22 mouse cellular contexts compared by ENCODE assay signal in the genomic region with DNA sequence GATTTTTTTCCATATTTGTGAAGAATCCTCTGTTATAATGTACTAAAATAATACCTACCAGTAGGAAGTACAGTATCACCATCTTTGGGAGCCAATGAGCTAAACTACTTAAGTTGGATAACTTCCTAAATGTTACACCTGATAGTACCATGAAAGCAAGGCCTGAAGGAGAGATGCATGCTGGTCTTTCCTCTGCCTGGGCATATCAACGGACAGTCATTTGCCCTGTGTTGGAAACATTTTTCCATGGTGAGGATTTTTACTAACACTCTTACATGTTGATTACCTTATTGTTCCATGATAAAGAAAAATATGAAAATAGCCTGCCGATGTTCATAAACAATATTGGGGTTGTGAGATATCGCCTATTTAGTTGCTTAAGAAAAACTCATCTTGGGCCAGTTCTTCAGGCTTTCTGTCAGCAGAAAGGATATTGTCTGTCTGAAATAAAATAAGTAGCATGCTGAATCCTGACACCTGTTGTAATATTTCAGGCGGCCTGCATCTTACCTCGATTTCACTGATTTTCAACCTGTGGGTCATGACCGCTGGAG. TPM values are rescaled to one million over a fixed set of nuclear protein-coding genes. Genes with fewer than 3 reads are reported as not detected.
A peak's percentile ranks its signal among the peaks of the same experiment; 100 is the strongest.
DNase-seq lines count a peak whose midpoint lies in the region; ATAC-seq and TF ChIP-seq lines count a peak whose summit lies in the region.
"Had no signal": no experiment of that assay in that cellular context is flagged by ENCODE, and none has a peak within 500 bp of the region (broad histone marks: within the 10 kb centered on the region; RNA-seq: fewer than 3 reads in every experiment).

No protein-coding gene starts in this region.

- H3K27me3 ChIP-seq in thymus, adult 2 months (ENCODE audit: control insufficient read depth, insufficient read depth, low read length): no peaks in the 10 kb centered on the region
- H3K27me3 ChIP-seq in small intestine, adult 2 months (ENCODE audit: control insufficient read depth, insufficient read depth, low read length): no peaks in the 10 kb centered on the region
- H3K27me3 ChIP-seq: embryonic facial prominence, embryonic 15.5 days; forebrain, embryonic 12.5 days; heart, embryonic 13.5 days; intestine, embryonic 15.5 days; limb, embryonic 15.5 days; liver, embryonic 13.5 days; midbrain, embryonic 15.5 days; stomach, embryonic 15.5 days had no signal

- H3K36me3 ChIP-seq in thymus, adult 2 months (ENCODE audit: control insufficient read depth, insufficient read depth, low read length): peaks cover 20% of the 10 kb centered on the region
- H3K36me3 ChIP-seq in small intestine, adult 2 months (ENCODE audit: control insufficient read depth, insufficient read depth, low read length): no peaks in the 10 kb centered on the region
- H3K36me3 ChIP-seq: embryonic facial prominence, embryonic 10.5 days; embryonic facial prominence, embryonic 15.5 days; forebrain, embryonic 12.5 days; heart, embryonic 13.5 days; hindbrain, embryonic 10.5 days; intestine, embryonic 15.5 days; limb, embryonic 10.5 days; limb, embryonic 15.5 days; liver, embryonic 13.5 days; midbrain, embryonic 15.5 days; stomach, embryonic 15.5 days had no signal

- TF ChIP-seq POLR2A in thymus, adult 2 months (IDR thresholded peaks at IDR 0.05; ENCODE audit: control insufficient read depth, extremely low read depth, insufficient read depth, low read length, poor library complexity): no peak
- TF ChIP-seq POLR2A in small intestine, adult 2 months (IDR thresholded peaks at IDR 0.05; ENCODE audit: low read depth, low read length): no peak

- peak overlapping the region; percentile 69; the same call in 1 of the 2 replicates for H3K27ac ChIP-seq in thymus, adult 2 months (ENCODE audit: control insufficient read depth, insufficient read depth, low read length)
- peak overlapping the region; percentile 21; the same call in 1 of the 2 replicates for H3K27ac ChIP-seq in small intestine, adult 2 months (ENCODE audit: insufficient read depth, low read depth, low read length)
- H3K27ac ChIP-seq: embryonic facial prominence, embryonic 15.5 days; gastrocnemius, adult 2 months; heart, embryonic 13.5 days; intestine, embryonic 15.5 days; kidney, postnatal 0 days; liver, embryonic 13.5 days; stomach, embryonic 15.5 days had no signal

- 64% methylated on average over 6 of the region's 6 CpGs for WGBS in thymus, adult 2 months
- WGBS in small intestine, adult 2 months: 89% methylated on average over 6 of the region's 6 CpGs

- no peak overlapping the region for H3K4me3 ChIP-seq in thymus, adult 2 months (ENCODE audit: control insufficient read depth, insufficient read depth, low read length)
- H3K4me3 ChIP-seq in small intestine, adult 2 months (ENCODE audit: low read depth, low read length): no peak overlapping the region
- H3K4me3 ChIP-seq: intestine, embryonic 15.5 days; limb, embryonic 10.5 days had no signal

- no peak for ATAC-seq in CD4-positive, CD25-positive, alpha-beta regulatory T cell, adult 4 months
- ATAC-seq in common myeloid progenitor, adult 5-6 weeks (replicated peaks; ENCODE audit: low read depth, poor library complexity, severe bottlenecking): 0 out of 2 replicates have a peak, but pooled peaks have one; percentile 1
- ATAC-seq: intestine, embryonic 15.5 days had no signal

- DNase-seq in CD4-positive, CD25-positive, alpha-beta regulatory T cell, adult 2 months (ENCODE audit: low read depth, low spot score): peak; percentile 53
- DNase-seq in thymus, adult 2 months: no peak
- no peak for DNase-seq in thymus, adult 18-20 months
- no peak for DNase-seq in right cerebral cortex, adult 2 months (ENCODE audit: low spot score in 2 of 2)
- DNase-seq in cerebellum, postnatal 14 days: no peak

- TF ChIP-seq CTCF in thymus, adult 2 months (IDR thresholded peaks at IDR 0.05; ENCODE audit: borderline replicate concordance, control insufficient read depth, extremely low read depth, insufficient read depth, low read length, poor library complexity): no peak
- no peak for TF ChIP-seq CTCF in small intestine, adult 2 months (IDR thresholded peaks at IDR 0.05; ENCODE audit: extremely low read depth, insufficient read length, insufficient replicate concordance, low read depth, low read length)

- H3K4me1 ChIP-seq in thymus, adult 2 months (replicated peaks; ENCODE audit: control insufficient read depth, insufficient read depth, low read length): peaks cover 22% of the 10 kb centered on the region
- H3K4me1 ChIP-seq in small intestine, adult 2 months (ENCODE audit: control insufficient read depth, insufficient read depth, insufficient read length, low read length): peaks cover 3% of the 10 kb centered on the region; the same call in 1 of the 2 replicates
- H3K4me1 ChIP-seq: embryonic facial prominence, embryonic 15.5 days; intestine, embryonic 15.5 days; stomach, embryonic 15.5 days had no signal

RNA-seq across cellular contexts. Expression of a gene that starts 38.4 kb away (rescaled TPM):
- polyA plus RNA-seq in CD4-positive, CD25-positive, alpha-beta regulatory T cell, adult 4 months (2017; shearing (Covaris generic)): 1,000 to 10,000 TPM; 1,419 to 1,542 TPM
- polyA plus RNA-seq in thymus, adult 2 months (2012; rRNA removed): 469 and 490 TPM in 2 replicates
- 219 and 223 TPM in 2 replicates for total RNA-seq in common myeloid progenitor, adult 5-6 weeks (2017)
- 9.6 and 15.1 TPM in 2 replicates for polyA plus RNA-seq in small intestine, adult 2 months (2012; rRNA removed)
- polyA plus RNA-seq: C2C12 had no signal

Comparison
In these comparisons a context has a peak if more than half of its experiments do, and no peak if none do; other contexts are left out.
1. RNA of a gene that starts 38.4 kb away (polyA plus RNA-seq): 1,419 to 1,542 TPM in CD4-positive, CD25-positive, alpha-beta regulatory T cell, adult 4 months and 469 to 490 TPM in thymus, adult 2 months; 9.6 to 15.1 TPM in small intestine, adult 2 months; every median in the first group is over 10 times any median in the second.